14 mouse cellular contexts compared by ENCODE assay signal in genomic region chr2:32448480-32448879, GRCm38 (mm10). TPM values are rescaled to one million over a fixed set of nuclear protein-coding genes. Genes with fewer than 3 reads are reported as not detected.
A peak's percentile ranks its signal among the peaks of the same experiment; 100 is the strongest.
DNase-seq lines count a peak whose midpoint lies in the region; ATAC-seq and TF ChIP-seq lines count a peak whose summit lies in the region.
"Had no signal": no experiment of that assay in that cellular context is flagged by ENCODE, and none has a peak within 500 bp of the region (broad histone marks: within the 10 kb centered on the region; RNA-seq: fewer than 3 reads in every experiment).

No protein-coding gene starts in this region.

- no peak for ATAC-seq in liver, embryonic 13.5 days (ENCODE audit: low read depth)
- ATAC-seq in liver, embryonic 12.5 days: no peak

- no peak for DNase-seq in gastrocnemius, adult 2 months
- DNase-seq in gastrocnemius, postnatal 36 days: no peak
- DNase-seq in liver, embryonic 13.5 days: no peak
- no peak for DNase-seq in c-Kit-positive CD71-positive TER-119-positive erythroid progenitor cells, embryonic 14.5 days (ENCODE audit: low spot score)
- no peak for DNase-seq in frontal cortex, adult 2 months (ENCODE audit: extremely low spot score in 1 of 2, low spot score in 1 of 2)
- DNase-seq: gastrocnemius, postnatal 10 days; heart, postnatal 14 days; kidney, adult 11 months; spleen, adult 18-20 months; thymus, postnatal 36 days had no signal

- H3K36me3 ChIP-seq in liver, embryonic 13.5 days: peaks cover 11% of the 10 kb centered on the region; the same call in 1 of the 2 replicates
- H3K36me3 ChIP-seq in liver, embryonic 12.5 days: peaks cover 15% of the 10 kb centered on the region; the same call in 1 of the 2 replicates

- peak overlapping the region; percentile 86 for H3K27ac ChIP-seq in gastrocnemius, adult 2 months
- H3K27ac ChIP-seq in liver, embryonic 13.5 days: peak overlapping the region; percentile 25; the same call in 1 of the 2 replicates
- no peak overlapping the region for H3K27ac ChIP-seq in liver, embryonic 12.5 days
- H3K27ac ChIP-seq in cortical plate, adult 2 months (ENCODE audit: insufficient read depth, low read length): peak overlapping the region; percentile 75
- H3K27ac ChIP-seq in olfactory bulb, adult 2 months (ENCODE audit: insufficient read depth, low read depth, low read length): peak overlapping the region; percentile 69
- H3K27ac ChIP-seq: limb, embryonic 12.5 days had no signal

- no peak overlapping the region for H3K4me3 ChIP-seq in gastrocnemius, adult 2 months
- no peak overlapping the region for H3K4me3 ChIP-seq in liver, embryonic 13.5 days (replicated peaks)
- H3K4me3 ChIP-seq in liver, embryonic 12.5 days: no peak overlapping the region
- no peak overlapping the region for H3K4me3 ChIP-seq in cortical plate, adult 2 months (ENCODE audit: insufficient read depth, low read length)
- no peak overlapping the region for H3K4me3 ChIP-seq in olfactory bulb, adult 2 months (ENCODE audit: insufficient read depth, low read depth, low read length)
- H3K4me3 ChIP-seq: limb, embryonic 12.5 days had no signal

- H3K27me3 ChIP-seq in liver, embryonic 13.5 days: no peaks in the 10 kb centered on the region
- H3K27me3 ChIP-seq in liver, embryonic 12.5 days (replicated peaks): no peaks in the 10 kb centered on the region
- H3K27me3 ChIP-seq: limb, embryonic 12.5 days had no signal

- H3K4me2 ChIP-seq in liver, embryonic 13.5 days: no peak overlapping the region
- no peak overlapping the region for H3K4me2 ChIP-seq in liver, embryonic 12.5 days
- H3K4me2 ChIP-seq: limb, embryonic 12.5 days had no signal

- H3K9ac ChIP-seq in liver, embryonic 13.5 days: no peak overlapping the region
- H3K9ac ChIP-seq in liver, embryonic 12.5 days: no peak overlapping the region
- H3K9ac ChIP-seq: limb, embryonic 12.5 days had no signal

- TF ChIP-seq POLR2A in cortical plate, adult 2 months (IDR thresholded peaks at IDR 0.05; ENCODE audit: extremely low read depth, insufficient read depth, low read length): no peak
- TF ChIP-seq POLR2A in olfactory bulb, adult 2 months (IDR thresholded peaks at IDR 0.05; ENCODE audit: insufficient read depth, low read depth, low read length): no peak

- no peak for TF ChIP-seq CTCF in gastrocnemius, adult 2 months (IDR thresholded peaks at IDR 0.05)
- no peak for TF ChIP-seq CTCF in cortical plate, adult 2 months (IDR thresholded peaks at IDR 0.05; ENCODE audit: extremely low read depth, insufficient read depth, low read length)
- no peak for TF ChIP-seq CTCF in olfactory bulb, adult 2 months (IDR thresholded peaks at IDR 0.05; ENCODE audit: insufficient read depth, low read depth, low read length)

- intact Hi-C loops in gastrocnemius, adult 2 months (cut with DNase I): no loop called here
- intact Hi-C loops in gastrocnemius, postnatal 36 days (cut with DNase I): no loop called here

- 68% methylated on average over 1 of the region's 1 CpGs for WGBS in liver, embryonic 13.5 days (ENCODE audit: insufficient replicate concordance)
- 79% methylated on average over 1 of the region's 1 CpGs for WGBS in liver, embryonic 12.5 days (ENCODE audit: insufficient replicate concordance)
- 69% methylated on average over 1 of the region's 1 CpGs for WGBS in olfactory bulb, adult 2 months

- peaks cover 74% of the 10 kb centered on the region for H3K4me1 ChIP-seq in liver, embryonic 13.5 days (replicated peaks)
- peaks cover 67% of the 10 kb centered on the region for H3K4me1 ChIP-seq in liver, embryonic 12.5 days
- H3K4me1 ChIP-seq in cortical plate, adult 2 months (ENCODE audit: control insufficient read depth, insufficient read depth, low read length): peaks cover 9% of the 10 kb centered on the region
- peaks cover 20% of the 10 kb centered on the region for H3K4me1 ChIP-seq in olfactory bulb, adult 2 months (ENCODE audit: control insufficient read depth, insufficient read depth, low read length)

- no peaks in the 10 kb centered on the region for H3K9me3 ChIP-seq in liver, embryonic 13.5 days (replicated peaks)
- no peaks in the 10 kb centered on the region for H3K9me3 ChIP-seq in liver, embryonic 12.5 days (replicated peaks)
- H3K9me3 ChIP-seq: limb, embryonic 12.5 days had no signal

RNA-seq across cellular contexts. Expression of gene Naif1, which starts 1.8 kb away (rescaled TPM):
- 1 to 10 TPM; 2.2 to 2.3 TPM for total RNA-seq in gastrocnemius, adult 2 months (2021)
- total RNA-seq in gastrocnemius, postnatal 36 days (2021): 1 to 10 TPM; 1.8 to 1.9 TPM
- polyA plus RNA-seq in liver, embryonic 13.5 days (2015; fragmentation: Nextera tagmentation; extraction: Ambion mirVana): 2.2 and 2.4 TPM in 2 replicates
- polyA plus RNA-seq in liver, embryonic 12.5 days (2016; fragmentation: Nextera tagmentation; extraction: Ambion mirVana): 2.9 and 3.2 TPM in 2 replicates
- polyA plus RNA-seq in cortical plate, adult 2 months (2012; rRNA removed): 3.2 and 3.4 TPM in 2 replicates
- not detected in 2 replicates for polyA plus RNA-seq in olfactory bulb, adult 2 months (2012; ENCODE audit: insufficient read depth, insufficient read length, low replicate concordance, missing spikeins)
- polyA plus RNA-seq in frontal cortex, adult 2 months (2012; rRNA removed): 3.1 and 3.2 TPM in 2 replicates

RNA-seq across cellular contexts. Expression of gene Slc25a25, which starts 2.8 kb away (rescaled TPM):
- 100 to 1,000 TPM in 1 of 2 experiments, 10 to 100 TPM in 1; 45.3 to 211 TPM for total RNA-seq in gastrocnemius, adult 2 months (2021)
- total RNA-seq in gastrocnemius, postnatal 36 days (2021): 100 to 1,000 TPM in 1 of 2 experiments, 10 to 100 TPM in 1; 71.7 to 145 TPM
- 8.7 and 9.2 TPM in 2 replicates for polyA plus RNA-seq in liver, embryonic 13.5 days (2015; fragmentation: Nextera tagmentation; extraction: Ambion mirVana)
- polyA plus RNA-seq in liver, embryonic 12.5 days (2016; fragmentation: Nextera tagmentation; extraction: Ambion mirVana): 11.4 and 11.9 TPM in 2 replicates
- polyA plus RNA-seq in cortical plate, adult 2 months (2012; rRNA removed): 44.7 and 49.1 TPM in 2 replicates
- polyA plus RNA-seq in olfactory bulb, adult 2 months (2012; ENCODE audit: insufficient read depth, insufficient read length, low replicate concordance, missing spikeins): 221 TPM in 1 of 2 replicates, not detected in the other
- 44.3 and 49.9 TPM in 2 replicates for polyA plus RNA-seq in frontal cortex, adult 2 months (2012; rRNA removed)

RNA-seq across cellular contexts. Expression of gene Ptges2, which starts 52.8 kb away (rescaled TPM):
- total RNA-seq in gastrocnemius, adult 2 months (2021): 10 to 100 TPM; 34.7 to 51.1 TPM
- total RNA-seq in gastrocnemius, postnatal 36 days (2021): 10 to 100 TPM; 41.3 to 45.0 TPM
- polyA plus RNA-seq in liver, embryonic 13.5 days (2015; fragmentation: Nextera tagmentation; extraction: Ambion mirVana): 14.1 and 15.5 TPM in 2 replicates
- 19.3 and 21.1 TPM in 2 replicates for polyA plus RNA-seq in liver, embryonic 12.5 days (2016; fragmentation: Nextera tagmentation; extraction: Ambion mirVana)
- polyA plus RNA-seq in cortical plate, adult 2 months (2012; rRNA removed): 57.9 and 63.4 TPM in 2 replicates
- polyA plus RNA-seq in olfactory bulb, adult 2 months (2012; ENCODE audit: insufficient read depth, insufficient read length, low replicate concordance, missing spikeins): not detected in 2 replicates
- 53.2 and 59.4 TPM in 2 replicates for polyA plus RNA-seq in frontal cortex, adult 2 months (2012; rRNA removed)

Comparison
In these comparisons a context has a peak if more than half of its experiments do, and no peak if none do; other contexts are left out.
1. RNA of gene Ptges2, which starts 52.8 kb away (polyA plus RNA-seq): 53.2 to 59.4 TPM in frontal cortex, adult 2 months, 57.9 to 63.4 TPM in cortical plate, adult 2 months, 19.3 to 21.1 TPM in liver, embryonic 12.5 days and 14.1 to 15.5 TPM in liver, embryonic 13.5 days; not detected in olfactory bulb, adult 2 months; every median in the first group is over 10 times any median in the second.